Mouse (Mus musculus) mouse embryonic stem cell (cell line): ENCODE results near the gene Gm10563.
"Not testable (repeated sequence)": the region's sequence is repeated elsewhere in the genome, so short reads cannot be mapped to it uniquely, and the experiment has no call there.

Experiments
- in situ Hi-C, 2 experiments: fragments of 300-500 bp; cut with MboI; formaldehyde crosslinking; loops; 1 replicate in 1 of 2; 3 replicates in 1 of 2; pipeline ENCODE4 v1.14.3; 2019 to 2020; ENCODE audit warnings: low sequenced_read_pairs in 2 of 2, low pct_unique_long_range_greater_than_20kb in 1 of 2, mixed read lengths in 1 of 2; ENCODE audit not compliant: unreplicated experiment in 1 of 2

The Gm10563 gene

DNA sequence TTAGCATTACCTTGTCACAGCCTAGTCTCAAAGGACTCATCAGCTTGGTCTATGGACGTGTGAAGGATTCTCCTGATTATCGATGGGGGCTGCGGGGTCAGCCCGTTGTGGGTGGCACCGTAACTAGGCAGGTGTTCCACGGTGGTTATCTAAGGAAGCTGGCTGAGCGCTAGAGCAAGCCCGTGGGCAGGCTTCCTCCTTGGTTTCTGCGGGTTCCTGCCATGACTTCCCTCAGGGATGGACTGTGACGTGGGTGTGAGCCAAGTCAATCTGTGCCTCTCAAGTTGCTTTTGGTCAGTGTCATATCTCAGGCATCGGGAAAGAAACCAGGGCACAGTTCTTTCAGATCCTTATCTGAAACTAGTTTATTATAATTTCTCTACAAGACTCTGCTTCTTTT lies 70.3 kb downstream of the Gm10563 start:
- in situ Hi-C loops: loop anchor here in 1 of 2 experiments (25.0 kb wide), 1 partner anchor 213 kb away; the partner anchor contains the start of gene Prkcz

DNA sequence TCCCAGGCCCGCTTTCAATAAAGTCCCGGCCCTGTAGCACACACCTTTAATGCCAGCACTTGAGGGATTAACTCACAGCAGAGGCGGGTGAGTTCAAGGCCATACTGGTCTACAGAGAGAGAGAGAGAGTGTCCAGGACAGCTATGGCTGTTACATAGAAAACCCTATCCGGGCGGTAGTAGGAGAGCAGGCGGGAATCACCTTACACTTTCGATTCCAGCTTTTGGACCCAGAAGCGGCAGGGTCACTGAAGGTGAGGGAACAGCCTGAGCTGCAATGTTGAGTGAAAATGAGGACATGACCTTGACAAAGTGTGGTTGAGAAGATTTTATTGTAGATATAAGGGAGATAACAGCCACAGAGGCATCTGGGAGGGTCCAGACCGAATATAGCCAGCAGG lies 71.3 kb downstream of the Gm10563 start:
- in situ Hi-C loops: no loop called here

GRCm38 (mm10) chr4:155573155-155573554 lies 72.1 kb downstream of the Gm10563 start:
- in situ Hi-C loops: no loop called here

- in situ Hi-C loops: no loop called here
Observed at GRCm38 (mm10) chr4:155571442-155571841, 73.8 kb downstream of the Gm10563 start.

DNA sequence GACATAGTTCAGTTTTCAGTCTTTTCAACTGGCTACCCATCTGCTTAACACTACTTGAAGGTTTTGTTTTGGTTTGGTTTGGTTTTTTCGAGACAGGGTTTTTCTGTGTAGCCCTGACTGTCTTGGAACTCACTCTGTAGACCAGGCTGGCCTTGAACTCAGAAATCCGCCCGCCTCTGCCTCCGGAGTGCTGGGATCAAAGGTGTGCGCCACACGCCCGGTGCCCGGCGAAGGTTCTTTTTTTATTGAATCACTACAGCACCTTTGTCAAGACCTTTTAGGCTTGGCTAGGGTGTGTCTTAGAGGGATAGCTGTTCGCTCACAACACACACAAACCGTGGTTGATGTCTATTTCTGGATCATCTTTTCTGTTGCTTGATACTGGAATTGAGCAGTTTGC lies 74.9 kb downstream of the Gm10563 start:
- in situ Hi-C loops: not testable (repeated sequence)

DNA sequence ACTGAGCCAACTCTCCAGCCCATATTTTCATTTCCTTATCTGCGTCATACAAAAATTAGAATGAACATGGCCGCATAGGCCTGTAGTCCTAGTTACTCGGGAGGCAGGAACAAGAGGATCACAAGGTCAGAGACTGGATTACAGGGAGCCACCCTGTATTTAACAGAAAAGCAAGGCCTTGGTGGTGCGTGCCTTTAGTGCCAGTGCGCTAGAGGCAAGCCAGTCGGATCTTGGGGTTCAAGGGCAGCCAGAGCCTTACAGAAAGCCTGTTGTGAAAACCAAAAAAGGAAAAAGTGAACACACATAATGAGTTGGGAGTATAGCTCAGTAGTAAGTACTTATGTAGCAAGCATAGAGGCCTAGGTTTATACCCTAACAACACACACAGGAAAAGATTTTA lies 75.4 kb downstream of the Gm10563 start:
- in situ Hi-C loops: no loop called here

- in situ Hi-C loops: no loop called here
Observed at GRCm38 (mm10) chr4:155568632-155569370, 76.4 kb downstream of the Gm10563 start.

DNA sequence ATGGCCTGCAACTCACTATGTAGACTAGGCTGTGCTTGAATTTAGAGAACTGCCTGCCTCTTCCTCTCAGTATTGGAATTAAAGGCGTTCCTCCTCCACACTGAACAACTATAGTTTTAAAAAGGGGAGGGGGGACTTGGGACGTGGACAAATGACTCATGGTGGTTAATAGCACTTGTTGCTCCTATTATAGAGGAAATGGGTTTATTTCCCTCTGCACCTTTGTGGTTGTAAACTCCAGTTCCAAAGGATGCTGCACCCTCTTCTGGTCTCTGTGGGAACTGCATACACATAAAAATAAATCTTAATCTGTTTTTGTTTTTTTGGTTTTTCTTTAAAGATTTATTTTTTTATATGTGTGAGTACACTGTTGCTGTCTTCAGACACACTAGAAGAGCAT lies 77.0 kb downstream of the Gm10563 start:
- in situ Hi-C loops: no loop called here

DNA sequence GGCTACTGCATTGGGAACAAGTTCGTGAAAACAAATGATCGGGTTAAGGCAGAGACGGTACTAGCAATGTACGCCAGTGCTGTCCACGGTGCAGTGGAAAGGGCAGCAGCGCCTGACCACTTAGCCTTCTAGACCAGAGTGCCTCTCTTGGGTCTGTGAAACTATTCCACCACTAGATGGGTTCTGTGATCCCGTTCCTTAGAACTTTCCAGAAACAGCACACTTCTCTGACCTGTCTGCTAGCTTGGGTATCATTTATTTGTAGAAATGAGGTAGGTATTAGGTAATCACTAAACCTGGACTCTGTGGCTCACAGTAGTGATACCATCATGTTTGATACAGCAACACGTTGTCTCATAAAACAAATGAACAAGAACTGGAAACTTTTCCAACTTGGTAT lies 78.7 kb downstream of the Gm10563 start:
- in situ Hi-C loops: no loop called here
